ENCODE assay signal across 19 mouse cellular contexts in genomic region chr10:18059807-18060206, GRCm38 (mm10). TPM values are rescaled to one million over a fixed set of nuclear protein-coding genes. Genes with fewer than 3 reads are reported as not detected.
DNase-seq lines count a peak whose midpoint lies in the region; ATAC-seq lines count a peak whose summit lies in the region.
"Had no signal": no experiment of that assay in that cellular context is flagged by ENCODE, and none has a peak within 500 bp of the region (broad histone marks: within the 10 kb centered on the region; RNA-seq: fewer than 3 reads in every experiment).

No protein-coding gene starts in this region.

- H3K27ac ChIP-seq in kidney, embryonic 16.5 days (ENCODE audit: low read length) = 0 out of 2 replicates have a peak overlapping the region, but pooled peaks have one; percentile 14
- H3K27ac ChIP-seq: embryonic facial prominence, embryonic 12.5 days; hindbrain, embryonic 10.5 days; kidney, postnatal 0 days; limb, embryonic 13.5 days; liver, embryonic 14.5 days had no signal

- no peak overlapping the region for H3K9ac ChIP-seq in kidney, embryonic 16.5 days (replicated peaks; ENCODE audit: low read length)
- H3K9ac ChIP-seq: embryonic facial prominence, embryonic 12.5 days; limb, embryonic 13.5 days; liver, embryonic 14.5 days had no signal

- H3K27me3 ChIP-seq in kidney, embryonic 16.5 days (ENCODE audit: insufficient read depth, low read length) = no peaks in the 10 kb centered on the region
- H3K27me3 ChIP-seq: embryonic facial prominence, embryonic 12.5 days; limb, embryonic 13.5 days had no signal

- H3K36me3 ChIP-seq in kidney, embryonic 16.5 days (ENCODE audit: insufficient read depth, low read length) = no peaks in the 10 kb centered on the region
- H3K36me3 ChIP-seq: embryonic facial prominence, embryonic 12.5 days; limb, embryonic 13.5 days had no signal

- 84% methylated on average over 13 of the region's 13 CpGs for WGBS in kidney, embryonic 16.5 days

- H3K4me3 ChIP-seq in kidney, embryonic 16.5 days (ENCODE audit: low read length) = no peak overlapping the region
- H3K4me3 ChIP-seq: embryonic facial prominence, embryonic 12.5 days; erythroblast, embryonic 14.5 days; hindbrain, embryonic 10.5 days; limb, embryonic 13.5 days had no signal

- no peak overlapping the region for H3K4me2 ChIP-seq in kidney, embryonic 16.5 days (replicated peaks; ENCODE audit: low read depth, low read length)
- H3K4me2 ChIP-seq: embryonic facial prominence, embryonic 12.5 days; limb, embryonic 13.5 days had no signal

- no peak for ATAC-seq in kidney, embryonic 16.5 days (ENCODE audit: low FRiP score, low TSS enrichment)
- ATAC-seq in CD4-positive, CD25-positive, alpha-beta regulatory T cell, adult 4 months = peak; percentile 31
- ATAC-seq: forebrain, embryonic 14.5 days; midbrain, embryonic 16.5 days had no signal

- DNase-seq in kidney, adult 8-10 months = no peak
- DNase-seq in induced T-regulatory cell, adult 2 months (ENCODE audit: low read depth) = peak; percentile 50
- peak; percentile 47 to 67 for DNase-seq in lung, postnatal 4 days
- no peak for DNase-seq in gastrocnemius, postnatal 25 days
- DNase-seq in urinary bladder, postnatal 4 days (ENCODE audit: low spot score in 2 of 2) = no peak
- DNase-seq: cerebellum, adult 9-11 months; gastrocnemius, postnatal 14 days; thymus, adult 2 months had no signal

- H3K4me1 ChIP-seq in kidney, embryonic 16.5 days (ENCODE audit: insufficient read depth, low read length) = peaks cover 26% of the 10 kb centered on the region

- no peaks in the 10 kb centered on the region for H3K9me3 ChIP-seq in kidney, embryonic 16.5 days (ENCODE audit: low read length)
- H3K9me3 ChIP-seq: embryonic facial prominence, embryonic 12.5 days; G1E; hindbrain, embryonic 10.5 days; limb, embryonic 13.5 days had no signal

RNA-seq across cellular contexts. Expression of gene Reps1, which starts 4.1 kb away (rescaled TPM):
- 10.0 and 12.8 TPM in 2 replicates for polyA plus RNA-seq in kidney, embryonic 16.5 days (2015; fragmentation: Nextera tagmentation; extraction: Ambion mirVana)
- polyA plus RNA-seq in CD4-positive, CD25-positive, alpha-beta regulatory T cell, adult 4 months (2017; shearing (Covaris generic)) = 10 to 100 TPM; 34.9 to 39.9 TPM
- total RNA-seq in gastrocnemius, postnatal 25 days (2021) = 10 to 100 TPM; 19.7 to 23.8 TPM

RNA-seq across cellular contexts. Expression of gene Abracl, which starts 36.7 kb away (rescaled TPM):
- polyA plus RNA-seq in kidney, embryonic 16.5 days (2015; fragmentation: Nextera tagmentation; extraction: Ambion mirVana) = 102 and 111 TPM in 2 replicates
- 100 to 1,000 TPM; 346 to 495 TPM for polyA plus RNA-seq in CD4-positive, CD25-positive, alpha-beta regulatory T cell, adult 4 months (2017; shearing (Covaris generic))
- total RNA-seq in gastrocnemius, postnatal 25 days (2021) = 1 to 10 TPM; 6.3 to 7.8 TPM

Comparison
In these comparisons a context has a peak if more than half of its experiments do, and no peak if none do; other contexts are left out.
1. DNase-seq: peak in induced T-regulatory cell, adult 2 months (single experiment) and lung, postnatal 4 days (2 of 2); none in kidney, adult 8-10 months (0 of 2), gastrocnemius, postnatal 25 days (single experiment) and urinary bladder, postnatal 4 days (0 of 2).